Mouse (Mus musculus) kidney, adult 2 months (tissue): ENCODE data around the gene Mex3a.

ENCODE experiments used
- CTCF ChIP-seq: fragments of 200-500 bp; conservative IDR thresholded peaks from 2 replicates; pipeline ENCODE4 v1.5.1; 2011; ENCODE audit warnings: low read depth, mild to moderate bottlenecking, control low read depth, low read length, moderate library complexity, mixed read lengths; ENCODE audit not compliant: insufficient read depth, insufficient read length
- POLR2A ChIP-seq: fragments of 200-500 bp; IDR thresholded peaks from one replicate; pipeline ENCODE4 v1.6.1; 2011; ENCODE audit warnings: low read depth, low read length, control low read depth

GRCm38 (mm10) chr3:88527565-88527964 is 4.6 kb upstream of the Mex3a start:
- no peak for TF ChIP-seq CTCF
- no peak for TF ChIP-seq POLR2A
